In the genomic region with DNA sequence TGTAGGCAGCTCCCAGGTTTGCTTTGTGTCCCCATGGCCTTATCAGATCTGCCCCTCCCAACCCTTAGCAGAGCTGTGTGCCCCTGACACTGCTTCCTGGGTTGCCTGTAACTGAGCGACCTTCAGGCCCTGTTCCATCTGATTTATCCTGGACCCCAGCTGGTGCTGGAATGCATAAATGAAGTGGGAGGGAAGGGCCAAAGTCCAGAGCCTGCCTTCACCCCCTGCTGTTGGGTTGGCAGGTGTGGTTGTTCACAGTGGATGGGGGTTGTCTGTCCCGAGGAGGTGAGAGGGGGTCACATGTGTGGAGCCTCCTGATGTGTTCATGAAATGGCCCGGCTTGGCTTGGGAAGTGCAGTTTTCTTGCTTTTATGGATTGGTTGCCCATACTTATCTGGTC, we compare ENCODE assay signal across 7 mouse cellular contexts. TPM values are rescaled to one million over a fixed set of nuclear protein-coding genes. Genes with fewer than 3 reads are reported as not detected.
A peak's percentile ranks its signal among the peaks of the same experiment; 100 is the strongest.
DNase-seq lines count a peak whose midpoint lies in the region; ATAC-seq and TF ChIP-seq lines count a peak whose summit lies in the region.

No protein-coding gene starts in this region.

- H3K9me3 ChIP-seq in lung, embryonic 15.5 days: no peaks in the 10 kb centered on the region
- no peaks in the 10 kb centered on the region for H3K9me3 ChIP-seq in hindbrain, embryonic 11.5 days (ENCODE audit: control insufficient read depth, low read length)
- no peaks in the 10 kb centered on the region for H3K9me3 ChIP-seq in kidney, embryonic 14.5 days (ENCODE audit: control insufficient read depth, low read length)
- no peaks in the 10 kb centered on the region for H3K9me3 ChIP-seq in neural tube, embryonic 13.5 days

- no peak overlapping the region for H3K9ac ChIP-seq in lung, embryonic 15.5 days
- no peak overlapping the region for H3K9ac ChIP-seq in hindbrain, embryonic 11.5 days (ENCODE audit: low read depth, low read length)
- no peak overlapping the region for H3K9ac ChIP-seq in kidney, embryonic 14.5 days (ENCODE audit: low read depth, low read length)
- peak overlapping the region; percentile 23 for H3K9ac ChIP-seq in neural tube, embryonic 13.5 days

- no peak overlapping the region for H3K4me3 ChIP-seq in lung, embryonic 15.5 days
- no peak overlapping the region for H3K4me3 ChIP-seq in hindbrain, embryonic 11.5 days (ENCODE audit: low read depth, low read length)
- no peak overlapping the region for H3K4me3 ChIP-seq in kidney, embryonic 14.5 days (ENCODE audit: low read length)
- no peak overlapping the region for H3K4me3 ChIP-seq in neural tube, embryonic 13.5 days
- H3K4me3 ChIP-seq in layer of hippocampus, adult 2 months: no peak overlapping the region

- H3K36me3 ChIP-seq in lung, embryonic 15.5 days: no peaks in the 10 kb centered on the region
- no peaks in the 10 kb centered on the region for H3K36me3 ChIP-seq in hindbrain, embryonic 11.5 days (ENCODE audit: control insufficient read depth, insufficient read depth, low read length)
- peaks cover 3% of the 10 kb centered on the region; the same call in 1 of the 2 replicates for H3K36me3 ChIP-seq in kidney, embryonic 14.5 days (ENCODE audit: control insufficient read depth, insufficient read depth, low read length)
- H3K36me3 ChIP-seq in neural tube, embryonic 13.5 days: no peaks in the 10 kb centered on the region

- ATAC-seq in lung, embryonic 15.5 days (ENCODE audit: borderline replicate concordance, extremely low read depth, low FRiP score, low TSS enrichment): no peak
- ATAC-seq in hindbrain, embryonic 11.5 days (ENCODE audit: low FRiP score): no peak
- ATAC-seq in kidney, embryonic 14.5 days (ENCODE audit: low FRiP score, low TSS enrichment): 0 out of 2 replicates have a peak, but pooled peaks have one; percentile 3
- no peak for ATAC-seq in neural tube, embryonic 13.5 days (ENCODE audit: low read depth)
- no peak for ATAC-seq in inflammation-experienced regulatory T-cells, adult 6 months

- no peaks in the 10 kb centered on the region for H3K27me3 ChIP-seq in lung, embryonic 15.5 days
- H3K27me3 ChIP-seq in hindbrain, embryonic 11.5 days (ENCODE audit: control insufficient read depth, insufficient read depth, low read length): no peaks in the 10 kb centered on the region
- H3K27me3 ChIP-seq in kidney, embryonic 14.5 days (ENCODE audit: control insufficient read depth, insufficient read depth, low read length): no peaks in the 10 kb centered on the region
- H3K27me3 ChIP-seq in neural tube, embryonic 13.5 days: no peaks in the 10 kb centered on the region

- TF ChIP-seq CTCF in layer of hippocampus, adult 2 months (conservative IDR thresholded peaks at IDR 0.05): no peak

- WGBS in lung, embryonic 15.5 days: 18% methylated on average over 3 of the region's 3 CpGs
- WGBS in hindbrain, embryonic 11.5 days: 14% methylated on average over 3 of the region's 3 CpGs
- WGBS in kidney, embryonic 14.5 days: 14% methylated on average over 3 of the region's 3 CpGs
- WGBS in neural tube, embryonic 13.5 days: 5% methylated on average over 3 of the region's 3 CpGs

- no peak for DNase-seq in lung, postnatal 4 days
- DNase-seq in hindbrain, embryonic 11.5 days (ENCODE audit: low spot score): no peak
- no peak for DNase-seq in layer of hippocampus, adult 2 months (ENCODE audit: low spot score in 2 of 2)

- no peak overlapping the region for H3K4me2 ChIP-seq in lung, embryonic 15.5 days
- H3K4me2 ChIP-seq in hindbrain, embryonic 11.5 days (replicated peaks; ENCODE audit: low read depth, low read length): no peak overlapping the region
- no peak overlapping the region; the same call in 1 of the 2 replicates for H3K4me2 ChIP-seq in kidney, embryonic 14.5 days (replicated peaks; ENCODE audit: low read depth, low read length)
- H3K4me2 ChIP-seq in neural tube, embryonic 13.5 days: no peak overlapping the region

- peaks cover 88% of the 10 kb centered on the region for H3K4me1 ChIP-seq in lung, embryonic 15.5 days
- peaks cover 56% of the 10 kb centered on the region for H3K4me1 ChIP-seq in hindbrain, embryonic 11.5 days (replicated peaks; ENCODE audit: control insufficient read depth, insufficient read depth, low read length)
- H3K4me1 ChIP-seq in kidney, embryonic 14.5 days (ENCODE audit: control insufficient read depth, insufficient read depth, low read length): peaks cover 87% of the 10 kb centered on the region
- peaks cover 99% of the 10 kb centered on the region for H3K4me1 ChIP-seq in neural tube, embryonic 13.5 days (replicated peaks)

- peak overlapping the region; percentile 84 for H3K27ac ChIP-seq in lung, embryonic 15.5 days
- peak overlapping the region; percentile 56 for H3K27ac ChIP-seq in hindbrain, embryonic 11.5 days (ENCODE audit: low read depth, low read length)
- H3K27ac ChIP-seq in kidney, embryonic 14.5 days (ENCODE audit: low read depth, low read length): peak overlapping the region; percentile 85
- peak overlapping the region; percentile 52 for H3K27ac ChIP-seq in neural tube, embryonic 13.5 days (replicated peaks)
- H3K27ac ChIP-seq in layer of hippocampus, adult 2 months: no peak overlapping the region

RNA-seq across cellular contexts. Expression of a gene that starts 7.7 kb away (rescaled TPM):
- 18.5 and 24.0 TPM in 2 replicates for polyA plus RNA-seq in lung, embryonic 15.5 days (2015; fragmentation: Nextera tagmentation; extraction: Ambion mirVana)
- 26.3 and 27.6 TPM in 2 replicates for polyA plus RNA-seq in hindbrain, embryonic 11.5 days (2014; fragmentation: Nextera tagmentation; extraction: Ambion mirVana)
- 42.4 and 47.3 TPM in 2 replicates for polyA plus RNA-seq in kidney, embryonic 14.5 days (2014; fragmentation: Nextera tagmentation; extraction: Ambion mirVana)
- polyA plus RNA-seq in neural tube, embryonic 13.5 days (2015; fragmentation: Nextera tagmentation; extraction: Ambion mirVana): 22.2 and 28.8 TPM in 2 replicates
- polyA plus RNA-seq in inflammation-experienced regulatory T-cells, adult 6 months (2017; shearing (Covaris generic)): under 1 TPM; 0.15 to 0.36 (median 0.16) TPM
- 10 to 100 TPM; 11.0 to 13.9 TPM for total RNA-seq in layer of hippocampus, adult 2 months (2021)

RNA-seq across cellular contexts. Expression of a gene that starts 22.6 kb away (rescaled TPM):
- 93.8 and 94.6 TPM in 2 replicates for polyA plus RNA-seq in lung, embryonic 15.5 days (2015; fragmentation: Nextera tagmentation; extraction: Ambion mirVana)
- polyA plus RNA-seq in hindbrain, embryonic 11.5 days (2014; fragmentation: Nextera tagmentation; extraction: Ambion mirVana): 113 and 117 TPM in 2 replicates
- 102 and 116 TPM in 2 replicates for polyA plus RNA-seq in kidney, embryonic 14.5 days (2014; fragmentation: Nextera tagmentation; extraction: Ambion mirVana)
- polyA plus RNA-seq in neural tube, embryonic 13.5 days (2015; fragmentation: Nextera tagmentation; extraction: Ambion mirVana): 152 and 169 TPM in 2 replicates
- polyA plus RNA-seq in inflammation-experienced regulatory T-cells, adult 6 months (2017; shearing (Covaris generic)): 10 to 100 TPM; 17.3 to 41.9 (median 31.7) TPM
- 10 to 100 TPM; 72.3 to 75.2 TPM for total RNA-seq in layer of hippocampus, adult 2 months (2021)

RNA-seq across cellular contexts. Expression of a gene that starts 37.6 kb away (rescaled TPM):
- 25.1 and 25.9 TPM in 2 replicates for polyA plus RNA-seq in lung, embryonic 15.5 days (2015; fragmentation: Nextera tagmentation; extraction: Ambion mirVana)
- polyA plus RNA-seq in hindbrain, embryonic 11.5 days (2014; fragmentation: Nextera tagmentation; extraction: Ambion mirVana): 7.9 and 9.4 TPM in 2 replicates
- 14.4 and 16.1 TPM in 2 replicates for polyA plus RNA-seq in kidney, embryonic 14.5 days (2014; fragmentation: Nextera tagmentation; extraction: Ambion mirVana)
- polyA plus RNA-seq in neural tube, embryonic 13.5 days (2015; fragmentation: Nextera tagmentation; extraction: Ambion mirVana): 6.7 TPM in 2 replicates
- polyA plus RNA-seq in inflammation-experienced regulatory T-cells, adult 6 months (2017; shearing (Covaris generic)): 1 to 10 TPM in 1 of 3 experiments, under 1 TPM in 2; 0.78 to 1.6 (median 0.84) TPM
- total RNA-seq in layer of hippocampus, adult 2 months (2021): 1 to 10 TPM; 5.7 to 6.2 TPM

RNA-seq across cellular contexts. Expression of a gene that starts 37.6 kb away (rescaled TPM):
- polyA plus RNA-seq in lung, embryonic 15.5 days (2015; fragmentation: Nextera tagmentation; extraction: Ambion mirVana): 66.0 and 66.5 TPM in 2 replicates
- polyA plus RNA-seq in hindbrain, embryonic 11.5 days (2014; fragmentation: Nextera tagmentation; extraction: Ambion mirVana): 49.1 and 54.0 TPM in 2 replicates
- polyA plus RNA-seq in kidney, embryonic 14.5 days (2014; fragmentation: Nextera tagmentation; extraction: Ambion mirVana): 46.3 and 68.8 TPM in 2 replicates
- polyA plus RNA-seq in neural tube, embryonic 13.5 days (2015; fragmentation: Nextera tagmentation; extraction: Ambion mirVana): 55.7 and 59.2 TPM in 2 replicates
- 10 to 100 TPM; 21.1 to 28.7 (median 25.3) TPM for polyA plus RNA-seq in inflammation-experienced regulatory T-cells, adult 6 months (2017; shearing (Covaris generic))
- 10 to 100 TPM; 61.2 to 65.4 TPM for total RNA-seq in layer of hippocampus, adult 2 months (2021)

RNA-seq across cellular contexts. Expression of a gene that starts 42.5 kb away (rescaled TPM):
- 18.4 and 19.6 TPM in 2 replicates for polyA plus RNA-seq in lung, embryonic 15.5 days (2015; fragmentation: Nextera tagmentation; extraction: Ambion mirVana)
- polyA plus RNA-seq in hindbrain, embryonic 11.5 days (2014; fragmentation: Nextera tagmentation; extraction: Ambion mirVana): 16.1 TPM in 2 replicates
- polyA plus RNA-seq in kidney, embryonic 14.5 days (2014; fragmentation: Nextera tagmentation; extraction: Ambion mirVana): 24.5 and 25.7 TPM in 2 replicates
- polyA plus RNA-seq in neural tube, embryonic 13.5 days (2015; fragmentation: Nextera tagmentation; extraction: Ambion mirVana): 10.2 TPM in 2 replicates
- polyA plus RNA-seq in inflammation-experienced regulatory T-cells, adult 6 months (2017; shearing (Covaris generic)): 1 to 10 TPM; 3.1 to 5.8 (median 4.2) TPM
- 1 to 10 TPM; 5.3 to 6.8 TPM for total RNA-seq in layer of hippocampus, adult 2 months (2021)

Comparison
In these comparisons a context has a peak if more than half of its experiments do, and no peak if none do; other contexts are left out.
1. RNA of a gene that starts 7.7 kb away (polyA plus RNA-seq): 42.4 to 47.3 TPM in kidney, embryonic 14.5 days, 26.3 to 27.6 TPM in hindbrain, embryonic 11.5 days, 18.5 to 24.0 TPM in lung, embryonic 15.5 days and 22.2 to 28.8 TPM in neural tube, embryonic 13.5 days; 0.15 to 0.36 TPM in inflammation-experienced regulatory T-cells, adult 6 months; every median in the first group is over 10 times any median in the second.